Mouse (Mus musculus) embryonic facial prominence, embryonic 15.5 days (tissue): ENCODE results near the gene Ugdh. TPM values are rescaled to one million over a fixed set of nuclear protein-coding genes. Genes with fewer than 3 reads are reported as not detected.

Source experiments
- ATAC-seq: fragments of 200-750 bp; cut with Nextera tagmentation; 2 replicates; pipeline ENCODE4 v1.8.0; 2017; ENCODE audit warnings: low read depth, moderate TSS enrichment; ENCODE audit not compliant: insufficient number of reproducible peaks, low FRiP score, low TSS enrichment
- H3K27ac ChIP-seq: fragments of 300-500 bp; sonication (generic); replicated peaks from 2 replicates; pipeline ENCODE4 v1.5.1; 2015; ENCODE audit warnings: mild to moderate bottlenecking, inconsistent platforms
- H3K27me3 ChIP-seq: fragments of 300-500 bp; sonication (generic); 2 replicates; pipeline ENCODE4 v1.6.1; 2015; ENCODE audit warnings: inconsistent platforms
- H3K36me3 ChIP-seq: fragments of 300-500 bp; sonication (generic); 2 replicates; pipeline ENCODE4 v1.6.1; 2015; ENCODE audit warnings: mild to moderate bottlenecking, inconsistent platforms
- H3K4me1 ChIP-seq: fragments of 300-500 bp; sonication (generic); 2 replicates; pipeline ENCODE4 v1.6.1; 2015; ENCODE audit warnings: inconsistent platforms
- H3K4me2 ChIP-seq: fragments of 300-500 bp; sonication (generic); replicated peaks from 2 replicates; pipeline ENCODE4 v1.6.1; 2015; ENCODE audit warnings: mild to moderate bottlenecking, inconsistent platforms
- H3K4me3 ChIP-seq: fragments of 300-500 bp; sonication (generic); replicated peaks from 2 replicates; pipeline ENCODE4 v1.5.1; 2015; ENCODE audit warnings: mild to moderate bottlenecking, inconsistent platforms
- H3K9ac ChIP-seq: fragments of 300-500 bp; sonication (generic); 2 replicates; pipeline ENCODE4 v1.6.1; 2015; ENCODE audit warnings: inconsistent platforms
- H3K9me3 ChIP-seq: fragments of 300-500 bp; sonication (generic); replicated peaks from 2 replicates; pipeline ENCODE4 v1.6.1; 2016; ENCODE audit warnings: inconsistent platforms
- WGBS: fragments of 180-500 bp; shearing (Covaris S2); methylation state at CpG from one replicate; pipeline ENCODE4 v1.1.7; 2015; 5-methylcytosine and 5-hydroxymethylcytosine counted together
- polyA plus RNA-seq: library from polyadenylated mRNA; unstranded; fragments of >200 nt; fragmentation: Nextera tagmentation; extraction: Ambion mirVana; gene quantifications from 2 replicates; pipeline ENCODE4 v1.2.1, GENCODE M21; 2015

The Ugdh gene
- polyA plus RNA-seq, 1 experiment from 2014 or later, result 125 TPM

DNA sequence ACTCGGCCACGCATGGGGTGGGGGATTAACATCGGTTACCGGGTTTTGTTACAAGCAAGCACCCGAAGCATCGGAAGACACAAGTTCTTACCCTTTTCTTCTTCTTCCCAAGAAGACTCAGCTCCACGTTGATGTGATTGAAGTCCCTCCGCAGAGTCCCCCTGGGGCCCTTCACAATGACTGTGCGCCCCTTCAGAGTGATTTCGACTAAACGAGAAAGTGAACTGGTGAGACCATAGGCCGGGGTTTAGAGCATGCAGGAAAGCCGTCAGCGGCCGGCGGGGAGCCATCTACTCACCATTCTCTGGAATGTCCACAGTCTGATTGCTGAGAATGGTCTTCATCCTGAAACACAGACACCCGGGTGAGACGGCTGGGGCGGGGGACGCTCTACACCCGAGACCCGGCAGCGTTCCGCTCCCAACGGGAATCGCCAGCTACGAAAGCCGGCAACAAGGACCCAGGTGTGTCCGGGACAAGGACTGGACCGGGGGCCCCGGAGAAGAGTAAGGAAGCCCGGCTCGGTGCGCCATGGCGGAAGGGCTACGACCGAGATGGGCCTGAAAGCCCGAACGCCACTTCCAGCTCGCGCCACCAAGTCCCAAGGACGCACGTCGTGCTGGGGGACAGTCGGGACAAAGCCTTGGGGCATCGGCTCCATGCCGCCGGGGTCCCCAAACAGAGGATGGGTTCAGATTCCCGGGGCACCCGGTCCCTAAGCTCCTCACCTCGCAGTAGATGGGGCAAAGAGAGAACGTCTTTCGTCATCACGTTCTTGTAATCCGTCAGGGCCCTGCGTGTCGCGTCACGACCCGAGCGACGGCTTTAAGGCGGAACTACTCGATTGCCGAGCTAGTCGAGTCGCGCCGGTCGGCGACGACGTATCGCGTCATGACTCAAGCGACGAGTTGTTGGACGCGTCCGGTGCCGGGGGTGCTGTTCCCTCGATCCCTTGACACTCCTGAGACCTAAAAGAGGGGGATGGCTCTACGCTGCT, 44.8 kb downstream of the Ugdh start, which contains the start of the genes Rpl9 and Lias:
Gene Rpl9, minus strand, starts transcription at position 797 of the 997 bp plus-strand sequence.
Gene Lias, plus strand, starts transcription at position 850 of the 997 bp plus-strand sequence.
- H3K9me3 ChIP-seq, result no peaks in the 10 kb centered on the region
- ATAC-seq, result peak; percentile 95
- peak within 1 kb of the TSS; percentile 78 for H3K4me2 ChIP-seq
- WGBS, result under 1% methylated on average over 83 of the region's 83 CpGs
- peak within 1 kb of the TSS; percentile 99 for H3K9ac ChIP-seq
- peak within 1 kb of the TSS; percentile 97 for H3K4me3 ChIP-seq
- H3K4me1 ChIP-seq, result peaks cover 16% of the 10 kb centered on the region
- H3K36me3 ChIP-seq, result peaks cover 41% of the 10 kb centered on the region
- peak within 1 kb of the TSS; percentile 93 for H3K27ac ChIP-seq
- H3K27me3 ChIP-seq, result no peaks in the 10 kb centered on the region

DNA sequence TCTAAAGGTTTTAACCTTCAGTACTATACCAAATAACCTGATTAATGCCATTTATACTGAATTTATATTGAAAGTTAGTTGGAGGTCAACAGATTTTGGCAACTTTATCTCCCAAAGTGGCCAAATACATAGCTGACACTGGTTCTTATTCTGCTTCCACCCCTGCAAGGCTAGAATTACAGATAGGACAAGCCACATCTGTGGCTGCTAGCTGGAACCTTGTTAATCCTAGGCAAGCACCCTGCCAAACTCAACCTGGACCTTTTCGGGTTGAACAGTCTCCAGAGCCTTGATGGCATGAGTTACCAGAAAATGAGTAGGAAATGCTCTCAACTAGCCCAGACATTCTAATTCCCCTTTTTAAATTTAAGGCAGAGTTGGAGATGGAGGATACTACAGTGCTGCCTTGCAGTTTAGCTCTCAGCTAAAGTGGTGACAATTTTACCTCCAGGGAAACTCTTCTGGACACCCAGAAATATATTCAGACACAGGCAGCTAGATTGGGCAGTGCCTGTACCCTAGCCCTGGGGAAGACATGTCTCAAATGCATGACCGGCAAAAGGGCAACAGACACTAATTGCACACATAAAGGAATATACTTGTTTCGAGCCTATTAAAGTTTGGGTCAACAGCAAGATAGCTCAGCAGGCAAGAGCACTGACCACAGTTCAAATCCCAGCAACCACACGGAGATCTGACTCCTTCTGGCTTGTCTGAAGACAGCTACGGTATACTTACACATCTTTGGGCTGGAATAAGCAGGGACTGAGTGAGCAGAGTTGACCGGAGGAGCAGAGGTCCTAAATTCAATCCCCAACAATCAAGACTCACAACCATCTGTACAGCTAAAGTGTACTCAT, 48.5 kb downstream of the Ugdh start:
- Histone ChIP-seq H3K9me3 (no peaks in the 10 kb centered on the region), H3K4me2 (no peak overlapping the region), H3K27ac (no peak overlapping the region), H3K4me3 (no peak overlapping the region), H3K27me3 (no peaks in the 10 kb centered on the region), H3K4me1 (peaks cover 16% of the 10 kb centered on the region), H3K9ac (no peak overlapping the region), H3K36me3 (peaks cover 45% of the 10 kb centered on the region)
- WGBS, result 71% methylated on average over 6 of the region's 6 CpGs
- no peak for ATAC-seq

GRCm38 (mm10) chr5:65385704-65386103, 50.0 kb downstream of the Ugdh start:
- H3K4me2 ChIP-seq, result no peak overlapping the region
- H3K4me3 ChIP-seq, result no peak overlapping the region
- no peak overlapping the region for H3K9ac ChIP-seq
- H3K27me3 ChIP-seq, result no peaks in the 10 kb centered on the region
- H3K36me3 ChIP-seq, result peaks cover 45% of the 10 kb centered on the region
- ATAC-seq, result no peak
- H3K4me1 ChIP-seq, result peaks cover 16% of the 10 kb centered on the region
- WGBS, result 68% methylated on average over 2 of the region's 2 CpGs
- H3K27ac ChIP-seq, result no peak overlapping the region
- H3K9me3 ChIP-seq, result no peaks in the 10 kb centered on the region

GRCm38 (mm10) chr5:65374746-65375145, 61.0 kb downstream of the Ugdh start:
- Histone ChIP-seq H3K9ac (no peak overlapping the region), H3K27ac (no peak overlapping the region), H3K27me3 (no peaks in the 10 kb centered on the region), H3K4me1 (no peaks in the 10 kb centered on the region), H3K4me3 (no peak overlapping the region), H3K4me2 (no peak overlapping the region), H3K9me3 (no peaks in the 10 kb centered on the region), H3K36me3 (no peaks in the 10 kb centered on the region)
- no peak for ATAC-seq
- 75% methylated on average over 7 of the region's 7 CpGs for WGBS

- no peak for ATAC-seq
- H3K4me3 ChIP-seq, result no peak overlapping the region
- H3K36me3 ChIP-seq, result no peaks in the 10 kb centered on the region
- no peak overlapping the region for H3K9ac ChIP-seq
- no peaks in the 10 kb centered on the region for H3K4me1 ChIP-seq
- H3K27me3 ChIP-seq, result no peaks in the 10 kb centered on the region
- H3K9me3 ChIP-seq, result no peaks in the 10 kb centered on the region
- WGBS, result 93% methylated on average over 7 of the region's 7 CpGs
- H3K4me2 ChIP-seq, result no peak overlapping the region
- no peak overlapping the region for H3K27ac ChIP-seq
Measured at GRCm38 (mm10) chr5:65371551-65371950, 64.2 kb downstream of the Ugdh start.

DNA sequence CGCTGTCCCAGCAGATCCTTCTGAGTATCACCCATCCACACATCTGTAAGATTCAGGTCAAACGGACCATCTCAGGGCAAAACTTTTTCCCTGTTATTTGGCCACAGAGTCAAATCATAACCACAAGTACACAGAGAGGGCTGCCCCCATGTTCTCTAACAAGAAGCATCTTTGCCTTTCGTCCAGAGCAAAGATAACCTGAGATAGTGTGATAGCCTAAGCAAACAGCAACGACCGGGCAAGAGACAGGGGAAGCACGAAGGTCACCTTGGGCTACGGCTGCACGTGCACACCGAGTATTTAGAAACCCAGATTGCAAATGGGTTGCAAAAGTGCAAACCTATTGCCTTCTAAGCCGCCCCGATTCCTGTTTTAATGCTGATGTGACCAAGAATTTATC, 67.9 kb downstream of the Ugdh start:
- Histone ChIP-seq H3K36me3 (no peaks in the 10 kb centered on the region), H3K9me3 (no peaks in the 10 kb centered on the region), H3K27me3 (no peaks in the 10 kb centered on the region), H3K27ac (no peak overlapping the region), H3K9ac (no peak overlapping the region), H3K4me2 (no peak overlapping the region), H3K4me3 (no peak overlapping the region), H3K4me1 (no peaks in the 10 kb centered on the region)
- WGBS, result 84% methylated on average over 11 of the region's 11 CpGs
- no peak for ATAC-seq

Other genes with a start within 250 kb of the Ugdh start
- 9.8 and 12.6 TPM in 2 replicates for gene Wdr19, start 236.3 kb downstream of the Ugdh start, polyA plus RNA-seq
- gene Rfc1, start 100.3 kb downstream of the Ugdh start, polyA plus RNA-seq, result 83.4 and 84.9 TPM in 2 replicates
- gene Klb, start 87.6 kb downstream of the Ugdh start, polyA plus RNA-seq, result not detected in 2 replicates
- 1,081 and 1,085 TPM in 2 replicates for gene Rpl9, start 44.5 kb downstream of the Ugdh start, polyA plus RNA-seq
- gene Lias, start 44.5 kb downstream of the Ugdh start, polyA plus RNA-seq, result 63.3 and 63.5 TPM in 2 replicates
- 1.4 TPM in 1 of 2 replicates, not detected in the other for gene Gm43552, start 56.9 kb upstream of the Ugdh start, polyA plus RNA-seq
- 142 and 154 TPM in 2 replicates for gene Smim14, start 101.2 kb upstream of the Ugdh start, polyA plus RNA-seq
- 172 and 181 TPM in 2 replicates for gene Ube2k, start 101.3 kb upstream of the Ugdh start, polyA plus RNA-seq